Mouse (Mus musculus) embryonic facial prominence, embryonic 12.5 days (tissue): ENCODE measurements around the gene Hoxc4. TPM values are rescaled to one million over a fixed set of nuclear protein-coding genes. Genes with fewer than 3 reads are reported as not detected.

Experiments used
- ATAC-seq: fragments of 200-750 bp; cut with Nextera tagmentation; 2 replicates; pipeline ENCODE4 v1.8.0; 2017; ENCODE audit not compliant: insufficient number of reproducible peaks, insufficient read depth, low FRiP score, low TSS enrichment
- H3K27ac ChIP-seq: fragments of 300-500 bp; sonication (generic); 2 replicates; pipeline ENCODE4 v1.5.1; 2016; ENCODE audit warnings: mild to moderate bottlenecking
- H3K27me3 ChIP-seq: fragments of 300-500 bp; sonication (generic); 2 replicates; pipeline ENCODE4 v1.6.1; 2016; ENCODE audit warnings: mild to moderate bottlenecking, moderate library complexity
- H3K36me3 ChIP-seq: fragments of 300-500 bp; sonication (generic); 2 replicates; pipeline ENCODE4 v1.6.1; 2016; ENCODE audit warnings: mild to moderate bottlenecking
- H3K4me1 ChIP-seq: fragments of 300-500 bp; sonication (generic); 2 replicates; pipeline ENCODE4 v1.6.1; 2016
- H3K4me2 ChIP-seq: fragments of 300-500 bp; sonication (generic); replicated peaks from 2 replicates; pipeline ENCODE4 v1.6.1; 2016; ENCODE audit warnings: mild to moderate bottlenecking, moderate library complexity
- H3K4me3 ChIP-seq: fragments of 300-500 bp; sonication (generic); 2 replicates; pipeline ENCODE4 v1.5.1; 2016; ENCODE audit warnings: mild to moderate bottlenecking
- H3K9ac ChIP-seq: fragments of 300-500 bp; sonication (generic); 2 replicates; pipeline ENCODE4 v1.6.1; 2016; ENCODE audit warnings: mild to moderate bottlenecking, moderate library complexity
- H3K9me3 ChIP-seq: fragments of 300-500 bp; sonication (generic); 2 replicates; pipeline ENCODE4 v1.6.1; 2016; ENCODE audit warnings: mild to moderate bottlenecking, moderate library complexity
- WGBS: fragments of 180-500 bp; shearing (Covaris S2); methylation state at CpG from one replicate; pipeline ENCODE4 v1.1.7; 2016; 5-methylcytosine and 5-hydroxymethylcytosine counted together
- polyA plus RNA-seq: library from polyadenylated mRNA; unstranded; fragments of >200 nt; fragmentation: Nextera tagmentation; extraction: Ambion mirVana; gene quantifications from 2 replicates; pipeline ENCODE4 v1.2.1, GENCODE M21; 2016

Gene Hoxc4
- polyA plus RNA-seq, 1 experiment from 2014 or later: 1.2 TPM

GRCm38 (mm10) chr15:103059393-103059992 lies 40.8 kb downstream of the Hoxc4 start:
- under 1% methylated on average over 21 of the region's 21 CpGs for WGBS
- no peaks in the 10 kb centered on the region for H3K36me3 ChIP-seq
- H3K4me3 ChIP-seq: no peak overlapping the region
- no peak overlapping the region for H3K9ac ChIP-seq
- H3K9me3 ChIP-seq: no peaks in the 10 kb centered on the region
- no peak for ATAC-seq
- H3K4me2 ChIP-seq: no peak overlapping the region
- H3K27me3 ChIP-seq: peaks cover 92% of the 10 kb centered on the region
- H3K4me1 ChIP-seq: no peaks in the 10 kb centered on the region
- H3K27ac ChIP-seq: no peak overlapping the region

DNA sequence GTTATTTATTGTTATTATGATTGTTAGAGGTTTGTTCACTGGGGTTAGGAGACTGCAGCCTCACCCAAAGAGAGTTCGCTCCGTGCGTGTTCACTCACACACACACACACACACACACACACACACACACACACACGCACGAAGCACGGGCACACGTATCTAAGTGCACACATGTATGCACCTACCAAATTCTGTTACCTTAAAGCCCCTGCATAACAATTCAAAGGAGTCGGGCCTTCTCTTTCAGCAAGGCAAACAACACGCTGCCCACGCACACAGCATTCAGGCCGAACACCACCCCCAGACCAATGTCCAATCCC lies 41.2 kb downstream of the Hoxc4 start:
- H3K4me1 ChIP-seq: no peaks in the 10 kb centered on the region
- 6% methylated on average over 11 of the region's 11 CpGs for WGBS
- H3K27ac ChIP-seq: no peak overlapping the region
- no peaks in the 10 kb centered on the region for H3K36me3 ChIP-seq
- no peak overlapping the region for H3K9ac ChIP-seq
- no peak overlapping the region for H3K4me2 ChIP-seq
- H3K9me3 ChIP-seq: no peaks in the 10 kb centered on the region
- H3K4me3 ChIP-seq: no peak overlapping the region
- ATAC-seq: no peak
- H3K27me3 ChIP-seq: peaks cover 92% of the 10 kb centered on the region

DNA sequence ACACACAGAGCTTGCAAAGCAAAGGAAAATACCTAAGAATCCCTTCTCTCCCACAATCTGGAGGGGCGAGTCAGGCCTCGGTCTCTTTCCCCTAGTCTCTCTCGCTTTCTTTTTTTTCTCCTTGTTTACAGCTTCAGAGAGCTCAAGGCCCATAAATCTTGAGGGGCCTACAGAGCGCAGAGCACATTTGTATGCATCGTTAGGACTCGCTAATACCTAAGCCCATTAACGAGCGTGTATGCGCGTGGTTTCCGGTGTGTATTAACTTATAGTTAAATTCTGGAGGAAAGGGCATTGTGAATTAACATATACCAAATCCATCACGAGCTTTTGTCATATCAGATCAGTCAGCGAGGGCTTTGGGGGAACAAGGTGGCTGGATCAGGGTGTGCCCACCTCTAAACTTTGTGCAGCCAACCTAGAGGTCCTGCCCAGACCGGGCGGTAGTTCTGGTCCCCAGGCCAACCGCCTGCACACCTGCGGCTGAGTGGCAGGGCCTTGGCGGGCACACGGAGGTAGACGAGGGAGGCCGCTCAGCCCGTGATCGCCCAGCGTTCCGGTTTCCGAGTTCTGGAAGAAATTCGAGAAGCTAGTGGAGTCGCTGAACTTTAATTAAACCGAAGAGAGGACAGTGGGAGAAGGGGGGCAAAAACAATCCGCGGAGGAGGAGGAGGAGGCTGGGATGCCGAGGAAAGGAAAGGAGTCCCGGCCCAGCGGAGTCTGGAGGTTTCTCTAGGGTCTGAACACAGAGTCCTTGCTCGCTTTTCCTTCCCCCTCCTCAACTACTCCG lies 41.8 kb downstream of the Hoxc4 start:
- H3K9ac ChIP-seq: no peak overlapping the region

GRCm38 (mm10) chr15:103061131-103061825 lies 42.5 kb downstream of the Hoxc4 start:
- peaks cover 93% of the 10 kb centered on the region for H3K27me3 ChIP-seq
- no peak overlapping the region for H3K4me2 ChIP-seq
- 2% methylated on average over 30 of the region's 30 CpGs for WGBS
- H3K36me3 ChIP-seq: no peaks in the 10 kb centered on the region
- H3K9me3 ChIP-seq: no peaks in the 10 kb centered on the region
- no peak overlapping the region for H3K9ac ChIP-seq
- no peak overlapping the region for H3K27ac ChIP-seq
- no peak overlapping the region; the same call in 1 of the 2 replicates for H3K4me3 ChIP-seq
- no peak for ATAC-seq
- H3K4me1 ChIP-seq: no peaks in the 10 kb centered on the region

More for the DNA sequence above, 41.8 kb downstream of the Hoxc4 start:
- no peak for ATAC-seq
- H3K36me3 ChIP-seq: no peaks in the 10 kb centered on the region
- peaks cover 92% of the 10 kb centered on the region for H3K27me3 ChIP-seq
- no peak overlapping the region for H3K4me2 ChIP-seq
- no peak overlapping the region for H3K27ac ChIP-seq
- H3K4me1 ChIP-seq: no peaks in the 10 kb centered on the region
- no peak overlapping the region; the same call in 1 of the 2 replicates for H3K4me3 ChIP-seq
- 2% methylated on average over 36 of the region's 36 CpGs for WGBS
- no peaks in the 10 kb centered on the region for H3K9me3 ChIP-seq

DNA sequence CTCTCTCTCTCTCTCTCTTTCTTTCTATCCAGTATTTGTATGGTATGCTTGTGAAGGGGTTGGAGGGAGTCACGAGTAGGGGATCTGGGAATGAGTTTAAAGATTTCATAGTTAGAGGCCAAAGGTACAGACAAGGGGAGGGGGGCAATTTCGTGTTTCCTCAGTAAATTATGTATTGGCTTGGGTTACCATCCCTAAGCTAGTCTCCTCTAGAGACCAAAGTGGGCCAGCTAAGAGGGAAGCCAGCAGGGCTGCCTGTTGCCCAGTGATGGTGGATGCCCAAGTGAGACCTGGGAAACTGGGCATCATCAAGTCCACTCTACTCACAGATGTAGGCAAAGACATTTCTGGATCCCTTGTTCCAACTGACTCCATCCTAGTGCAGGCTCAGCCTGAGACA lies 43.3 kb downstream of the Hoxc4 start:
- Histone ChIP-seq H3K36me3 (no peaks in the 10 kb centered on the region), H3K9ac (no peak overlapping the region), H3K27me3 (peaks cover 93% of the 10 kb centered on the region), H3K4me1 (no peaks in the 10 kb centered on the region), H3K4me2 (no peak overlapping the region), H3K9me3 (no peaks in the 10 kb centered on the region), H3K4me3 (no peak overlapping the region), H3K27ac (no peak overlapping the region)
- ATAC-seq: no peak
- WGBS: 3% methylated on average over 2 of the region's 2 CpGs

- no peak overlapping the region for H3K4me3 ChIP-seq
- H3K4me2 ChIP-seq: no peak overlapping the region
- no peaks in the 10 kb centered on the region for H3K36me3 ChIP-seq
- 39% methylated on average over 7 of the region's 7 CpGs for WGBS
- H3K27ac ChIP-seq: no peak overlapping the region
- H3K9me3 ChIP-seq: no peaks in the 10 kb centered on the region
- no peak for ATAC-seq
- no peaks in the 10 kb centered on the region for H3K4me1 ChIP-seq
- H3K9ac ChIP-seq: no peak overlapping the region
- peaks cover 99% of the 10 kb centered on the region for H3K27me3 ChIP-seq
Measured at GRCm38 (mm10) chr15:103065642-103066041, 46.9 kb downstream of the Hoxc4 start.

DNA sequence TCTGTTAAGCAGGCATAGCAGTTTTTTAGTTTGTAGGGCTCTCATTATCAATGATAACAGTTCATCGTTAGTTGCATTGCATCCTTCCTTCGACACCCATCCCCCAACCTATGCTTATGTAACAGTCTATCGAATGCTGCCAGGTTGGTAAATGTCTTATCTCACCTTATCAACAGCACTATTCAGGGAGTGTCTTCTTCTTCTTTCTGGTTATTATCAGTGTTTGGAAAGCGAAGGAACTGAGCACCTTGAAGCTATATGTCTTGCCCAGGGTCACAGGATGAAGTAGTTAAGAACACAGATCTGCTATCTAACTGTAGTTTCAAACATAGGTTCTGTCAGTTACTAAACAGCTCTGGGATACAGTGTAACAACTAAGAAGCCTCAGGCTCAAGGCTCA lies 49.0 kb downstream of the Hoxc4 start:
- no peak overlapping the region for H3K9ac ChIP-seq
- no peaks in the 10 kb centered on the region for H3K36me3 ChIP-seq
- peaks cover 97% of the 10 kb centered on the region for H3K27me3 ChIP-seq
- H3K4me2 ChIP-seq: no peak overlapping the region
- no peak for ATAC-seq
- no peak overlapping the region for H3K27ac ChIP-seq
- no peaks in the 10 kb centered on the region for H3K9me3 ChIP-seq
- H3K4me1 ChIP-seq: no peaks in the 10 kb centered on the region
- 62% methylated on average over 4 of the region's 4 CpGs for WGBS
- H3K4me3 ChIP-seq: no peak overlapping the region

- under 1% methylated on average over 18 of the region's 18 CpGs for WGBS
- ATAC-seq: no peak
- Histone ChIP-seq H3K4me1 (no peaks in the 10 kb centered on the region), H3K36me3 (no peaks in the 10 kb centered on the region), H3K9me3 (no peaks in the 10 kb centered on the region), H3K4me2 (no peak overlapping the region), H3K4me3 (no peak overlapping the region), H3K27me3 (peaks cover 86% of the 10 kb centered on the region), H3K9ac (no peak overlapping the region), H3K27ac (no peak overlapping the region)
Measured at GRCm38 (mm10) chr15:103069173-103069572, 50.4 kb downstream of the Hoxc4 start.

- Histone ChIP-seq H3K27me3 (peaks cover 80% of the 10 kb centered on the region), H3K4me3 (no peak overlapping the region), H3K36me3 (no peaks in the 10 kb centered on the region), H3K9ac (no peak overlapping the region), H3K27ac (no peak overlapping the region), H3K4me1 (0 out of 2 replicates have a peak, but pooled peaks cover 4% of the 10 kb centered on the region), H3K4me2 (no peak overlapping the region), H3K9me3 (no peaks in the 10 kb centered on the region)
- 64% methylated on average over 5 of the region's 5 CpGs for WGBS
- no peak for ATAC-seq
Measured at GRCm38 (mm10) chr15:103071266-103071665, 52.5 kb downstream of the Hoxc4 start.

GRCm38 (mm10) chr15:103074663-103075415 lies 56.1 kb downstream of the Hoxc4 start:
- H3K9ac ChIP-seq: no peak overlapping the region
- H3K4me2 ChIP-seq: no peak overlapping the region
- no peak overlapping the region for H3K27ac ChIP-seq
- H3K27me3 ChIP-seq: peaks cover 56% of the 10 kb centered on the region
- no peak for ATAC-seq
- 45% methylated on average over 11 of the region's 11 CpGs for WGBS
- 0 out of 2 replicates have a peak, but pooled peaks cover 4% of the 10 kb centered on the region for H3K4me1 ChIP-seq
- no peaks in the 10 kb centered on the region for H3K36me3 ChIP-seq
- no peak overlapping the region for H3K4me3 ChIP-seq
- H3K9me3 ChIP-seq: no peaks in the 10 kb centered on the region

GRCm38 (mm10) chr15:103077673-103078072 lies 58.9 kb downstream of the Hoxc4 start:
- Histone ChIP-seq H3K4me1 (0 out of 2 replicates have a peak, but pooled peaks cover 4% of the 10 kb centered on the region), H3K9me3 (no peaks in the 10 kb centered on the region), H3K27me3 (peaks cover 50% of the 10 kb centered on the region), H3K4me2 (no peak overlapping the region), H3K4me3 (no peak overlapping the region), H3K36me3 (no peaks in the 10 kb centered on the region), H3K9ac (no peak overlapping the region), H3K27ac (no peak overlapping the region)
- ATAC-seq: no peak
- 64% methylated on average over 2 of the region's 2 CpGs for WGBS
